Mouse (Mus musculus) cerebellum, adult 9-11 months (tissue): Measurements from ENCODE around the gene Anxa2.

Experiments used
- DNase-seq: peaks from one replicate; pipeline ENCODE4 v3.0.0; 2022

The Anxa2 gene

DNA sequence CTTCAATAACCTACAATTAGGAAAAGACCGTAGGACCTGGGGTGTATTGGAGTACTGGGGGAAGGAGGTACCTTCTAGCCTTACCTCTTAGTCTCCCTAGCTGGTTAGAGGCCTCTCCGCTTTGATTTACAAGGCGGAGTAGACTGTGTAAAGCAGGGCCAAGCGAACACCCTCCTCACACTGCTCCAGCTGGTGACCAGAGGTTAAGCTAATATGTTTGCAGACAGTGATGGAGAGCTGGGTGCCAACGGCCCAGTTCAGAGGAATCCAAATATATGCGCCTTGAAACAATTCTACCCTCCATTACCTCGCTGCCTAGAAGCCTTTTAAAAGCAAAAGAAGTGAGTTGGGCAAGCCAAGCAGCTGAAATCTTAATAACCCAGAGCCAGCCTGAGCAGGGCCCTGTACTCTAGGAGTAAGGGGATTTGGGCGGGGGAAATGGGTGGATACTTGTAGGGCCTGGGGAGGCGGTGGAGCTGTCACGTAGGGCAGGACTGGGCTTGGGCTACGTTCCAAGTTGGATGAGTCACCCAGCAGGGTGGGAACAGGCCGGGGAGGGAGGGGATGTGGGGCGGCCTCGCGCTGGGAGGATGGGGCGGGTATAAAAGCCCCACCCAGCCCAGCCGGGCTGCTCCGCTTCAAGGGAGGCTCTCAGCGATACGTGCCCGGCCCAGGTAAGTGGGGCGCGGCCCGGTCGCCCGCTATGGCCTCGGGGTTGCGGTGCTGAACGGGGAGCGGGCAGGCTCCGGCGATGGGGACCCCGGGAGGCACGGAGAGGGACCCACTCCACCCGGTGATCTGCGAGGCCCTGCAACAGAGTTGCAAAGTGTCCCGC lies at the start of gene Anxa2:
Gene Anxa2 (plus strand): TSS at position 555 of the 835 bp plus-strand sequence.
- DNase-seq: no peak

DNA sequence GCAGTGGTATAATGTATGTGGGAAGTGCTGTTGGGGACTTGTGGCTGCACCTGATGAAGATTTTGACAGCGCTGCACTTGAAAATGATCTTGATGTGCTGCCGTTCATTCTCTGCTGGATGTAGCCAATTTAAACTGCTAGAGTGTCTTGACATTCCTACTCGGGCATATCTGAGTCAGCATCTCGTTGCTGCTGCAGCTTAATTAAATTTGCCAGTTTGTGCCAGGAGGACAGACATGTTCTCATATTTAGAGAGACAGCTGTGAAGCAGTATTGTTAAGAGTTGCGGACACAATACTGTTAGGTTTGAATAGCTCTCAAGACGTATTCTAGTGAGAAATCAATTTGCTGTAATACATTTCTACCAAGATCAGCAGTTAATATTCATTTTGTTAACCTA lies 48.7 kb upstream of the Anxa2 start:
- no peak for DNase-seq

DNA sequence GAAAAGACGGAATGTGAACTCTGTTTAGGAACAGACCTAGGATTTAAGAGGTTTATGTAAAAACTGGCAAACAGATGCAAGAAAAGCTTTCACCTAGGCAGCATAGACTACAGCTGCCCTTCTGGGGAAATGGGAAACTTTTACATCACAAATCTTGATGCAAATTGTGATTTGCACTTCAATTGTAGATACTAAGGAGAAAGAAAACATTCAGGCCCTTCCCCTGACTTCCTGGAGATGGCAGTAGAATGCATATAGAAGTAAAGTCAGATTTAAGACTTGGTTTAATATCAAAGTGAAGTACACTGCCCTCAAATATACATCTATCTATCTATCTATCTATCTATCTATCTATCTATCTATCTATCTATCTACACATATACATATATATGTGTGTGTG lies 33.9 kb upstream of the Anxa2 start:
- no peak for DNase-seq

DNA sequence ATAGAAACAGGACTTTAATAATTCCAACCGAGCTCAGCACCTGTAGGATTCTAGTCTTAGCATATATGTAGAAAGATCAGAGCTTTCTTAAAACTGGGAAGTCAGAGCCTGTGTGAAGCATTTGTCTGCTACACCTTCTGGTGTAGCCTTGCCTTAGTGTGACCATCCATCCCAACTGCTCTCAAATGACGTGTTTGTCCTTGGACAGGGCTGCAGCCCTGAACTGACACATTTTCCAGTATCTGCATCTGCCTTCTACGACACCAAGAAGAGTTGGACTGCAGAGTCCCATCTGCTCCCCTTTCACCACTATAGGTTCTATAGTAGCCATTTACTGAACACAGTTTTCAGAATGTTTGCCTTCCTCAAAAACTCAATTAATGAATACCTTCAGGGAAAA lies 22.9 kb upstream of the Anxa2 start:
- no peak for DNase-seq

DNA sequence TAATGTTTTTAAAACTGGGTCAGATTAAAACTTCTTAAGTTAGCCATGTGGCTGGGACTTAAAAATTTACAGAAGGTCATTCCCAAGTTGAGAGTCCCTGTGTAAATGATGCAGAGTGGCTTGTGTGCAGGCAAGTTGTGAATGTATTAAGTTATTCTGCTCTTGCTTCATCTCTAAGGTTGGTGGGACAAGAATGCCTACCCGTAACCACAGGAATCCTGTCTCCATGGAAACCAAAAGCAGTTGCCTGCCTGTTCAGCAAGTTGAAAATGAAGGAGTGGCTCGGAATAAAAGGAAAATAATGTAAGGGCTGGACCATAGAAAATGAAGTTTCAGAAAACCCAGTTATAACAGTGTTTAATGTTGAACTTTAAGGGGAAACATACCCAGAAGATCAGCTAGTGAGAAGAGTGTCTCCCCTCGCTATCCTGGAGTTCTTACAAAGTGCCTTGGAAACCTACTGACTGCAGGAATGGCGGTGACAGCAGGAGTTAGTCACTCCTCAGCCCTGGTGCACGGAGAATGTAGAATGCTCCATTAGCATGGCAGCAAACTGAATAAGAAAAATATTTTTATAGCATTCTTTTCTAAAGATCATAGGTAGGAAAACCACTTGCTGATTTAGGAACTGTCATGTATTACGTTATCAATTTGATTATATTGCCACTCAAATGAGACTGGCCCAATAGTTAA lies 21.4 kb upstream of the Anxa2 start:
- DNase-seq: no peak

DNA sequence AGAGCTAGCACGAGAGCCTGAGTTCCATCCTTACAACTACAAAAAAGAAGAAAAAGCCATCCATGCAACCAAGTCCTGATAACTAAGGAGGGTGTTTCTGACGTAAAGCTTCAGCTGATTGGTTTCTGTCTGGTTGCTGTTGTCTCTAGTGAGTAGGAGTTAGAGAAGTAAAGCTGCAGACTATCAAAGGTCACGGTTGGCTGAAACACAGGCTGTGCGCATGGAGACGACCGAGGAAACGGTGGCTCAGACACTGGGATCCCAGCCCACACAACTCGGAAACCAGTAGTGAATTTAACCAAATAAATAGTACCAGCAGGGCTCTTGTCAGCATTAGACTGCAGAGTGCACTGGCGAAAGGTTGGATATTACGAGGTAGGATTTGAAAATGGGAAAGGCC lies 18.2 kb upstream of the Anxa2 start:
- no peak for DNase-seq

DNA sequence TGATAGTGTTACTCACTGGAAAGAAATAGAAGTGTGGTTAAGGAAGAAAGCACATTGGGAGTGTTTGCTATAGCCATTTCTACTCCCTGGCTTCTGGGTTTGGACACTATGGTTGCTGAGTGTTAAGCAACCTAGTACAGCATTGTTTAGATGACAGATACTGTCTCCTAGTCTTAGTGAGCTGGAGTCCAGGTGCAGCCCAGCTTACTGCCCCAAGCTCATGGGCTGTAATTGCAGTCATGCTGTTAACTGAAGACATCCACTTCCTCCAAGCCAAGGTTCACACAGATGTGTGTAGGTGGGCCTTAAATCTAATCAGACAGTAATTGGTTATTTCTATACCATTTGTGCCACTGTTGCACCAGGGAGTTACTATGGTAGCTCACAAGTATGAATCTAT lies 17.8 kb upstream of the Anxa2 start:
- no peak for DNase-seq

DNA sequence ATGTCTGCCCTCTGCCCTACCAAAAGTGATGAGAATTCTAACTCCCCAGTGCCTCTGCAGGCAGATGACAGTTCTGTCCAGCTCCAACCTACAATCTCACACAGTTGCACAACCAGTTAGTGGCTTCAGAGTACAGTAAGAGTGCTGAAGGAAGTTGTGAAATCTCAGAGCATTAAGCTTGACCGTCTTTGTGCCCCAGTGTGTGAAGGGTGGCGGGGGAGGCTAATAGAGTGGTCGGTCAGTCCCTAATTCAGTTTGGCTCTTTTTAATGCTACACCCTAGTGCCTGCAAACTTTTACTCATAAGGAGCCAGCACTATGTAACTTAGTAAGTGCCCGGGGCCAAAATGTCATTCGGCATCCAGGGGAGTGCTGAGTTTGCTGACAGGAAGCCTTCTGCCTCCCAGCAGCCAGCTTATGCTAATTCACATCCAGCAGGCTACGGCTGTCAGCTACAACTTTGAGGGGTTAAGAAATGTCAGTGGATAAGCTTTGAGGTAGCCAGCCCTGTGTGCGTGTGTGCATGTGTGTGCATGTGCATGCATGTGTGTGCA lies 13.5 kb upstream of the Anxa2 start:
- no peak for DNase-seq

DNA sequence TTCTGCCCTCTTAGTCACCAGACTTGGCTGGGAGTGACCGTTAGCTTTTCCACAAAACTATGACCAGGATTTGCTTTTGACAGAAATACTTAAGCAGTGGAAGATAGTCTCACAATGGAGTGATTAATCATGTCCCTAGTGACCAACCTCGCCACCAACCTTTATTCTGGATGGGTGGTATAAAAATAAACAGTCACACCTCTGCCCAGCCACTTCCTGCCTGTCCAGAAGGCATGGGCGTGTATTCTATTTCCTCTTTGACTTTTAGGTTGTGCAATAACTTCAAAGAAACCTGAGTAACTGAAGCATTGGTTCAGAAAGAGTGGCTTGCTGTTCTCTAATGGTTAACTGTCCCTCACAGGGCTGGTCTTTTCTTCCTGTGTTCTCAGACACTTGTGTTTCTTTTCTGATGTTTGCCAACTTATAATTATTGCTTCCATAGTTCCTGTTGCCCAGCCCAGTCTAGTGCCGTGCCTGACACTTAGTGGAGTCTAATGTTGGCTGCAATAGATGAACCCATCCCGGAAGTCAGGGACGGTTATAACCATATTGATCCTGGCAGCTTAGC lies 10.9 kb upstream of the Anxa2 start:
- no peak for DNase-seq

DNA sequence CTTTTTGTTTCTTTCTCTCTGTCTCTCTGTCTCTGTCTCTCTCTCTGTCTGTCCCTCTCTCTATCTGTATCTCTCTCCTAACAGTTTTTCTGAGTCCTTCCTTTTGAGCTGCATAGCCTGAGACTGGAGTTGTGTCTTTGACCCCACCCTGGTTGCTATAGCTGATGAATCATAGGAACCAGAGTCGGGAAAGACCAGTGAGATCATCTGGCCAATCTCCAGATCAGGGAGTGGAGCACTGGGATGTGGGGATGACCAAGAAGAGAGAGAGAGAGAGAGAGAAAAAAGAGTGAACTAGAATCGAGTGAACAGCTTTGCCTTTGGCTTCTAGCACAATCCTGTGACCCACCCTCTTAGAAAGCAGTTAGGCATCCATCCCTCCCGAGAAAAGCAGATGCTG lies 10.2 kb upstream of the Anxa2 start:
- DNase-seq: no peak

DNA sequence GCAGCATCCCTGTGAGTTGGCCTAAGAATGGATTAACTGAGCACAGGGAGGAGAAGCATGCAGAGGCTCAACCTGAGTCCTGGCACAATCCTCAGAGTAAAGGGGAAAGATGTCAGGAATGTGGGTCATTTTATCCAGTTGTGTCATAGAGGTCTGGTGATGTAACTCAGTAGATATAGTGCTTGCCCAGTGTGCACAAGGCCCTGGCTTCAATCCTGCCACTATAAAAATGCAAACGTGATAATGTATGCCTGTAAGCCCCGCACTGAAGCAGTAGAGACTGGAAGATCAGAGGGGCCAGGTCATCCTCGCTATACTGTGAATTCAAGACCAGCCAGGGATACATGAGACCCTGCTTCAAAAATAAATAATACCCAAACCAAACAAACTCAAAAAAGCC lies 4.6 kb upstream of the Anxa2 start:
- no peak for DNase-seq

DNA sequence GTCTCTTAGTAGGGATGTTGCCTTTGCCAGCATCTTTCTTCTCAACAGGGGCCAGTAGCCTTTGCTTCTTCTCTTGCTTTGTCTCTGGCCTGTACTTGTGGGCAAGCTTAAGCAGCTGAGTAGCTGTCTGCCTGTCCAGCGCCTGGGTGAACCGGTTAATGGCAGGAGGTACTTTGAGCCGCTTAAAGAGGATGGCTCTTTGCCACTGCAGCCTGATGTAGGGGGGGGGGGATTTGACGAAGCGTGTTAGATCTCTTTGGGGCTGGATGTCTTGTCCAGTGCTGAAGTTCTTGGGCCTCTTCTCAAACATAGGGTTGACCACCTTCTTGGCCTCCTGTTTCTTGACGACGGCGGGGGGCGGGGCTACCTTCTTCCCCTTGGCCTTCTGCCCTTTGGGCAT lies 2.8 kb upstream of the Anxa2 start:
- no peak for DNase-seq

DNA sequence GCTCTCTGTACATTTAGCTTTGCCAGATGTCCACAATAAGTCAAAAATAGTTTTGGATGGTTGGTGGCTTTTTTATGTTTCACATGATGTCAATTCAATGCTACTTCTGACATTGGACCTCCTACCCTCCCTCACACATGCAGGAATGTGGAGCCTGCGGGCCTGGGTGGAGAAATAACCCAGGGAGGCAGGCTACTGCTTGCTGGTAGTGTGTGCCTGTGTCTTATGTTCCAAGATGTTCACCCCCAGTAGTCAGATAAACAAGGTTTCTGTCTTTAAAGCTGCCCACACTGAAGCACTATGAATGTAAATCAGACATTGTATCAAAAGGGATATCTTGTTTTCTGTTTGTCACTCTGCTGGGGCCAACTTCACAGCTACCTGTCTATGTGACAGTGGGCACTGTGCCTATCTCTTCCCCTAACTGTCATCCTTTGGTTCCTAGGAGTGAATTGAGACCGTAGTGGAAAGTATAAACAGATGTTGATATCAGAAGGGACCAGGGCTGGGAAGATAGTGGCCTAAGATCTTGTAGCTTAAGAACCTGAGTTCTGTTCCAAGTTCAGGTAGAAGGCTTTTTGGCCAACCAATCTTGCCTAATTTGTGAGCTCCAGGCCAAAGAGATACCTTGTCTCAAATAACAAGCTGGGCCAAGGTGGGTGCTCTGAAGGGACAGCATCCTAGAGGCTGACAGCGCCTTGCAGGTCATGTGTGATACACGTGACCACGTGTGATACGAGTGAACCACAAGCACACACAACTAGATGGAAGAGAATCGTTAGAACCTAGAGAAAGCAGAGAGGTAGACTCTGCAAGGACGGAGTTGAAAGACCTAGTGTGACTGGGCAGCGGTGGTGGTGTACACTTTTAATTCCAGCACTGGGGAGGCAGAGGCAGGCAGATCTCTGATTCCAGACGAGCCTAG lies 1.3 kb upstream of the Anxa2 start:
- DNase-seq: no peak

DNA sequence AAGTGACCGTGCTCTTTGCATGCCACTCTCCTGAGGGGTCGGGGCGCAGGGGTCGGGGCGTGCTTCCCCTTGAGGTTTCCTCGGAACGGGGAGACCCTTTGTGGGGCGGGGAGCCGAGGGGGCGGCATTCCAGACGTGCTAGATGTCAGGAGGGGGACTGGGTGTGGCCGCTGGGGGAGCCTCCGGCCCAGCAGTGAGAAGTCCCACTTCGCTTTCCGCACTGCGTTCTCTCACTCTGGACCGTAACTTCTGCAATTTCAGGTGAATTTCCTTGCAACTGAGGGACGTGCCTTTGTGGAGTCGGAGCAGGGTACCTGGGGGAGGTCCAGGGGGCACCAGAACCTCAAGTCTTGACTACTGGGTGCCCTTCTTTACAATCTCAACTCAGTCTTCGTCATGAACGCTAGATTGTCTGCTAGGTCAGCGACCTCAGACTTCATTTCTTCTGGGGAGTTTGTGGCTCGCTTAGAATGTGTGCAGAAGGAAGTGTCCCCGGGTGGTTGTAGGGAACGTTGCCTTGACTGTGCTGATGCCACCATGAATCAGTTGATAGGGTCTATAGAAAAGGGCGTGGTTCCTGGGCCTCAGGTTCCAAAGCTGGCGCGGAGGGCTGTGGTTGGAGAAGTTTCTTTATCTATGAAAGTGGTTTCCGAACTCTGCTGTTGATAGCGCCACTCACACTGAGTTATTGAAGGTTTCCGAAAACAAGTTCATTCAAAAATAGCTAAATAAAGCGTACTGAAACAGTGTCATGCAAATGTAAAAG lies 664 bp downstream of the Anxa2 start:
- DNase-seq: no peak

DNA sequence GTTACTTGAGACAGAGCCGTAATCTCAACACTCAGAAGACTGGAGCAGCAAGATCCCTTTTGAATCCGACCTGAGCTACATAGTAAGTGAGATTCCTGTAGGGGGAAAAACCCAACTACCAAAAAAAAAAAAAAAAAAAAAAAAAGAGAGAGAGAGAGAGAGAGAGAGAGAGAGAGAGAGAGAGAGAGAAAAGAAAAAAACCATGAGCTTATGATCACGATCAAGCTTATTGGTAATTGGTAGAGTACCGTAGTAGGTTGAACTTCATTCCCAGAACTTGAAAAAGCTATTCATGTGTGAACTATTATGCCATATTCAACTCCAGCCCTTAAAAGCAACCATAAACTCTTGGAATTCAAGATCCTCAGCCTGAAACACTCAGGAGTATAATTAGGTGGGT lies 1.3 kb downstream of the Anxa2 start:
- DNase-seq: no peak

DNA sequence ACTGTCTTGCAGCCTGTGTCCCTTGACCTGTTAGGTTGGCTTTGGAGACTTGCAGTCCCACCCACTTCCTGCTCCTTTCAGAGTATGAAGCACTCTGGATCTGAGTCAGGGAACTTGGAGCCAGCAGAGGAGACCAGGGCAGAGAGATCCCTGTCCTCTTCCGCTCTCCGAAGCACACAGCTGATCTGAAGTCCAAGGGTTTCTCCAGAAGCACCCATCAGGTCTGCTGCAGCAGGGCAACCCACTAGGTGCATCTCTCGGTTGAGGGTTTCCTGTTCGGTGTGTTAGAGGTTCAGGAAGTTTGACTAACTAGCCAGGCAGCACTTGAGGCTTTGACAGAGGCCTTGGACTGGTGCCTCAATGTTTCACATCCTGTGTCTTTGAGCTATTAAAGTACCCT lies 2.0 kb downstream of the Anxa2 start:
- no peak for DNase-seq

DNA sequence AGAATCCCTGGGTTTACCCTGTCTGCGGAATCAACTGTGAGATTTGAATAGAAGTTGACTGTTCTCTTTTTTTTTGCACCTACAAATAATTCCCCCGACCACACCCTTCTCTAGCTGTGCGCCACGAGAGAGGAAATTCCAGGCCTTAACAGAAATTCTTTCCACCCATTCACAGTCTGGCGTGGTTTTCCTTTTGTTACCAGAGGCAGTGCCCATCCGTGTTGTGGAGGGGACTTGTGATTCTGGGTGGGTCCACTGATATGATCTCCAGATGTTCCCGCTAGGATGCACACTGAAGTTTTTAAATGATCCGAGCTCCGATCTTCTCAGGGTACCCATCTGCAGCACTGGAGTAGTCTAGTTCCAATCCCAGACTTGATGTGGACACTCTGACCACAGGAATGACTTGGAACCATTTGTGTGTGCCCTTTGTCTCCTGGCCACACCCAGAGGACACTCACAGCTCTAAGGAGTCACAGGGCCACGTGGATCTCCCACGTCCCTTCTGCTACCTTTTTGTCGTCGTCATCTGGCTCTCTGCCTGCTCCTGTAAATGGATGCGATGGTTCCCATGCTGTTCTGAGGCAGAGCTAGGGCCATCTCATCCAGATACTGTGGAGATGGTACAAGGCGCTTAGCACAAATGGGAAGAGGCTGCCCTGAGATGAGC lies 3.1 kb downstream of the Anxa2 start:
- no peak for DNase-seq

DNA sequence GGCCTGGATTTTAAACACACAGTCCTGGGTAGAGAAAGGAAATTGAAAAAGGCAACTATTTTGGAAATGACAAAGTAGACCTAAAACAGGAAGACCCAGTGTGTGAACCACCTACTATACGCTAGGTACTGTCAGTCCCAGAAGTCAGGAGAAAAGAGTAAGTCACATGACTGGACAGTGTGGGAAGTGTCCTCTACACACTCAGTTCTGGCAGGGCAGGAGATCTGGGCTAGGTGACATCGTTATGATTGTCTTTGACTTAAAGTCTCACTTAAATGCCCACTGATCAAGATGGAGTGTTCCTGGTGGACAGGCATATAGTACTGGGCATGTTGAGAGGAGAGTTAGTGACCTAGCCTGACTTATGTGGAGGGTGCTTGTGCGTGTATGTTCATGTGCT lies 3.7 kb downstream of the Anxa2 start:
- DNase-seq: no peak

DNA sequence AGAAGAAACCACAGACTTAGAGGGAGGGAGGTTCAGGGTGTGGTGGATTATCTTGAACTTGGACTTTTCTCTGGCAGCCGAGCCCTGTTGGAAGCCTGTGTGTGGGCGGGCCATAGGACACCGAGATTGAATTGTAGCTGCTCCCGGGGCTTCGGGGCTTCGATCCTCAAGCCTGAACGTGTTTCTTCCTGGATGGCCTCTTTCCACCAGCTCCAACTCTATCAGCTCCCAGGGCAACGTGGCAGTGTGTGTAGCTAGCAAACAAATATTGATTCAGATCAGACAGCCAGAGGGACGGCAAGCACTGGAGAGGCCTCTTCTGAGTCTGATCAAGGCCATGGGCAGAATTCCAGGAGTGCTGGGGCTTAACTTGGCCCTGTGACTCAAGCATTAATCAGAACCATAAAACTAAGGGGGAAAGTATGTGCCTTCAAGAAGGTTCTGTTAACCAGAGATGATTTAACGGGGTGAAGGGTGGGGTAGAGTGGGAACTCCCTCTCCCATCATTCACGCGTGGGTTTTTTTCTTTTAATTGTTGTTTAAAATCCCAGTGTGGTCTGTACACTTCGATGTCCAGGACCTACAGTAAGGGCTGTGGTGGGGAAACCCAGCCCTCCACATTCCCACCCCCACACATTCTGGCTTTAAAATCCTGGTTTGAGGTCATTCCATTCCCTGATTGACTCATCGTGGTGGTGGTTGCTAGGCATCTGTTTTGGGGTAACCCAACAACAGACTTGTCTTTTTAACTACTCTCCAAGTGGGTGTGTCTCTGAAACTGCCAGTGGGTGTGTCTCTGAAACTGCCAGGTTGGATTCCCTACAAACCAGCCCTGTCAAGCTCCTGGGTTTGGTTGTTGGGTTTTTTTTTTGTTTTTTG lies 4.6 kb downstream of the Anxa2 start:
- no peak for DNase-seq

DNA sequence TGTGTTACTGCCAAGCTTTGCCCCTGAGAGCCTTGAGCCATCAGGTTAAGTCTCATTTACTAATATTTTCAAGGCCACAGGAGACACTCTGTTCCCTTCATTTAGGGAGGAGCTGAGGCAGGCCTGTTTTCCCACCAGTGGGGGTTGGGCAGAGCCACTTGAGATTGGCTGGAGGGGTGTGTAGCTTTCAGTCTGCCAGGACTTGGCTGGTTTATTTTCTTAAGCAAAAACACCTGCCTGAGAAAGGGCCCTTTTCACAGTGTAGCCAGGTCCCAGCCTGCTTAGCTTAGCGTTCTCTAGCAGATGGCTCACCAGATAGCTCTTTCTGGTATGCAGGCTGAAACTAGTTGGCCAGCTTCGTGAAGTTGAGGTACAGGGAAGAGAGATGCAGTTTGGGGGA lies 5.6 kb downstream of the Anxa2 start:
- DNase-seq: no peak
